Mouse (Mus musculus): ENCODE results near the gene Ppfia1.

Gene Ppfia1

GRCm38 (mm10) chr7:144516711-144517110, 36.8 kb downstream of the Ppfia1 start:
- in situ Hi-C loops (cut with MboI; ENCODE audit: low pct_unique_long_range_greater_than_20kb in 1 of 2, low sequenced_read_pairs in 2 of 2, unreplicated experiment in 1 of 2): no loop called here

DNA sequence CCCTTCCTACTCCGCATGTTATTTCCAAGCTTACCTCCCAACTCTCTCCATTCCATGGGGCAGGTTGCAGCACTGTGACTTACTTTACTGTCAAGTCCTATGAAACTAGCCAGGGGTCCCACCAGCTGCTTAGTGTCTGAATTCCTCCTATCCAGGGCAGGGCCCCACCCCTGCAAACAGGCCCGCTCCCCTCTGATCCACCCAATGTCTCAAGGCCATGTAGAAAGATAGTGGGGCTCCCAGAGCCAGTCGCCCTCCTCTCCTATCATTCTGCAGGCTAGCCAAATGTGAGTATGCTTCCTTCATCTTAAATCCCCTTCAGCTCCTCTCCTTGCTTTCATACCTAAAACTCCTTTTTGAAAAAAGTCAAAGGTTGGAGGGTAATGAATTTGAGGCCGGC, 44.4 kb downstream of the Ppfia1 start:
- in situ Hi-C loops (cut with MboI; ENCODE audit: low pct_unique_long_range_greater_than_20kb in 1 of 2, low sequenced_read_pairs in 2 of 2, unreplicated experiment in 1 of 2): no loop called here

- in situ Hi-C loops (cut with MboI; ENCODE audit: low pct_unique_long_range_greater_than_20kb in 1 of 2, low sequenced_read_pairs in 2 of 2, unreplicated experiment in 1 of 2): no loop called here
These were observed 46.7 kb downstream of the Ppfia1 start for GRCm38 (mm10) chr7:144506807-144507206.

GRCm38 (mm10) chr7:144503959-144504358, 49.6 kb downstream of the Ppfia1 start:
- in situ Hi-C loops (cut with MboI; ENCODE audit: low pct_unique_long_range_greater_than_20kb in 1 of 2, low sequenced_read_pairs in 2 of 2, unreplicated experiment in 1 of 2): no loop called here

GRCm38 (mm10) chr7:144492931-144493330, 60.6 kb downstream of the Ppfia1 start:
- in situ Hi-C loops (cut with MboI; ENCODE audit: low pct_unique_long_range_greater_than_20kb in 1 of 2, low sequenced_read_pairs in 2 of 2, unreplicated experiment in 1 of 2): no loop called here

DNA sequence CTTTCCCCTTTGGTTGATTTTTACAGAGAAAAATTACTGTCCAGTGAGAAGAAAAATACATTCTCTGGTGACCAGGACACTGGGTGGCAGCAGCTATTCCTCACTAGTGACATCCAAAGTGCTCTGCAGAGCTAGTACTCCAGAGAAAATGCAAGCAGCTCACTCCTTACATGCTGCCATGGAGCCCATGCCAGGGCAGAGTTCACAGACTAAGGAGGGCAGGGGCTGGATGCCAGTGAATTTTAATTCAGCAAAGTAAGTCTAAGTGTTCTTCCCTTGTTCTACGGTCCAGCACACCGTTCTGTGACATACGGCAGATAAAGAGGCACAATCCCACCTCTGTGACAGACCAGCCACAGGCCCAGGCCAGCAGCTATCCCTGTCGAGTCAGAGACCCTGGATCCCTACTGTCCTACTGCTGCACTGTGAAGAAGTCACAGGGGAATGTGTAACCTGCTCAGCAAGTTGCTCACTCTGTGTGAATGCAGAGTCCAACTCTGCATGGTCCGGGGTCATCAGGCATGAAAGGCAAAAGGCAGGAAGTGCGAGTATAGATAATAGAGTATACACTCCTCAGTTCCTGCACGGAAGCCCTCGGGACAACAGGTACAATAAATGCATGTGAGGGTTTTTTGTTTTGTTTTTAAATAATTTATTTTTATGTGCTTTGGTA, 63.2 kb downstream of the Ppfia1 start:
- in situ Hi-C loops (cut with MboI; ENCODE audit: low pct_unique_long_range_greater_than_20kb in 1 of 2, low sequenced_read_pairs in 2 of 2, unreplicated experiment in 1 of 2): no loop called here

- in situ Hi-C loops (cut with MboI; ENCODE audit: low pct_unique_long_range_greater_than_20kb in 1 of 2, low sequenced_read_pairs in 2 of 2, unreplicated experiment in 1 of 2): no loop called here
These were observed 64.3 kb downstream of the Ppfia1 start for GRCm38 (mm10) chr7:144489067-144489774.

DNA sequence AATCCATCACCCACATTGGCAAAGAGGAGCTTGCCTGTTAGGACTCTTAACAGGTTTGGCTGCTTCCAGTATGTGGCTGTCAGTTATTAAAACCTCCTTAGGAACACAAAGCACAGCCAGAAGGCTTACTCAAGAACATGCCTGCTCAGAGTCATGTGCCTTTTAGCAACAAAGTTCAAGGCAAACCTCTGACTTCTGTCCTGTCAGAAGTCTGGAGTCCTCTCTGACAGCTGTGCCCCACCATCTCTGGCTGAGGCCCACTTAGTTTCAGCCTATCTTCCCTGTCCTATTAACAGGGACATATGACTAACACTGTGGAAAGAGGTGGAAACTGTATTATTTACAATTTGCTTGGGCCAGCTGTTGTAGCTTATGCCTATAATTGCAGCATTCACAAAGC, 73.2 kb downstream of the Ppfia1 start:
- in situ Hi-C loops (cut with MboI; ENCODE audit: low pct_unique_long_range_greater_than_20kb in 1 of 2, low sequenced_read_pairs in 2 of 2, unreplicated experiment in 1 of 2): no loop called here

- in situ Hi-C loops (cut with MboI; ENCODE audit: low pct_unique_long_range_greater_than_20kb in 1 of 2, low sequenced_read_pairs in 2 of 2, unreplicated experiment in 1 of 2): no loop called here
These were observed 74.0 kb downstream of the Ppfia1 start for GRCm38 (mm10) chr7:144479569-144479968.

DNA sequence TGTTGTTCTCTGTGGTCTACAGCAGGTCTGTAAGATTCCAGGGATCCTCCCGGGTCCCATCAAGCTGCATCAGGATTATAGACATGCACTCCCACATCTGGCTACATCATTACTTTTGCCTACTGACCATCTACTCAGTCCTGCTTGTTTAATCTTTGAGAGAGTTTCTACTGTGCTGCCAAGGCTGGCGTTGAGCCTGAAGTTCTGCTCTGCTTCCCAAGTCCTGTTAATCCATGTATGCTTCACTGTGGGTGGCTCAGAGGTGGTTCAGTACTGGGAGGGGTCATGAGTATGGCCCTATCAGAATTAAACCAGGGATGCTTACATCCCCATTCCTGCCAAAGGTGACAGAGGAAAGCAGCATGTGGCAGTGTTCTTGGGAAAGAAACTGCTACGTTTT, 77.8 kb downstream of the Ppfia1 start:
- in situ Hi-C loops (cut with MboI; ENCODE audit: low pct_unique_long_range_greater_than_20kb in 1 of 2, low sequenced_read_pairs in 2 of 2, unreplicated experiment in 1 of 2): no loop called here

DNA sequence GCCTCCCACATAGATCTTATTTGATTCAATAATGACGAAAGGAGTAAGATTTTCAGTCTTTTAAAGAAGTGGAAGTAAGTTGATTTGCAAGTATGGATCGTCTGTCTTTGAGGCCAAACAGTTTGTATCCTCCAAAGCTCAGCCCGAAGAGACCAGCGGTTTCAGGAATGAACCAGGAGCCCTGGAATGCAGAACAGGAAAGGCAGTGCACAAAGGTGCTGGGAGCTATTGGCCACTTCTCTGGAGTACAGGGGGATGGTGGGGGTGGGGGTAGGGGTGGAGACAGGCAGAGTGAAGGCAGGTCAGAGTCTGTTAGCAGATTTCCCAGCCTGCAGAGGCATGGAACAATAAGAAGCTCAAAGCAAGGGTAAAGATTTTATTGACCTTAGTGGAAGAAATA, 80.0 kb downstream of the Ppfia1 start:
- in situ Hi-C loops (cut with MboI; ENCODE audit: low pct_unique_long_range_greater_than_20kb in 1 of 2, low sequenced_read_pairs in 2 of 2, unreplicated experiment in 1 of 2): no loop called here

- in situ Hi-C loops (cut with MboI; ENCODE audit: low pct_unique_long_range_greater_than_20kb in 1 of 2, low sequenced_read_pairs in 2 of 2, unreplicated experiment in 1 of 2): no loop called here
These were observed 82.4 kb downstream of the Ppfia1 start for GRCm38 (mm10) chr7:144471103-144471502.

DNA sequence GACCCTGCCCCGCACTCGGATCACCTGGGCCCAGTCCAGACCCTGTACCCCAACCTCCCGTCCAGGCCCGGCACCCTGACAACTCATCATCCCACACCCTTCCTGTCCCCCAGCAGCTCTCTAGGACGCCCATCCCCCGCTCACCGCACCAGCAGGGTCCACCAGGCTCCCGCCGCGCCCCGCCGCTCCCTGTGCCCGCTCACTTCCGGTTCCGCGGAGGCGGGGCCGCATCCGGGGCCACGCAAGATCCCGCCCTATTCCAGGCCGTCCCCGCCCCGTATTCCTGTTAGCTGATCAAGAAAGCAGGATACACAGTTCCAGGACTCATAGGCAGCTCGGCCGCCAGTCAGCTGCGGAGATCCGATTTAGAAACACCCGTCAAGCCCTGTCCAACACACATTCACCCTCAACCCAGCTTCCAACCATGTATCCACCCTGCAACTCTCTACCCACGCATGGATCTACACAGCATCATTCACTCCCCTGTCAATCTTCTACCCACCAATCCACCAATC, 82.9 kb downstream of the Ppfia1 start, which contains the start of gene Cttn:
TSS of gene Cttn (minus strand) at position 465 of the 515 bp plus-strand sequence.
- in situ Hi-C loops (cut with MboI; ENCODE audit: low pct_unique_long_range_greater_than_20kb in 1 of 2, low sequenced_read_pairs in 2 of 2, unreplicated experiment in 1 of 2): no loop called here

- in situ Hi-C loops (cut with MboI; ENCODE audit: low pct_unique_long_range_greater_than_20kb in 1 of 2, low sequenced_read_pairs in 2 of 2, unreplicated experiment in 1 of 2): no loop called here
These were observed 83.5 kb downstream of the Ppfia1 start for GRCm38 (mm10) chr7:144469908-144470544.

DNA sequence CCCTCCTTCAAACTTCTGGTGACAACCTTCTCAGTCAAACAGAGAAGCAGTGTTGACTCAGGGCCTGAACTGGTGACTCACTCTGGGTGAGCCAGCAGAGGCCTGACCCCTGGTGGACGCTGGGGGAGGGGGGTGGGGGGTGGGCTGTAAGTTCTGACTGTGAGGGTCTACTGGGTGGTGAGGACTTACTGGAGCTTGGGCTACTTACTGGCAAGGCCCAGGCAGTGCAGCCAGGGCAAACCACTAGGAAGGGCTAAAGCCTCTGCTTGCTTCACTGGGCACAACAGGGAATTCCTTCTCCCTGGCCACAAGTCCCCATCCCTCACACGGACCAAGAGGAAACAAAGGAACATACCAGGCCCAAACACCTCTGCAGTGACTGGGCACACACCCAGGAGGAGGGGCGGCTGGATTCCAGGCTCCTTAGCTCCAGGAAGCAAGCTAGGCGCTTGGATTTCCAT, 84.3 kb downstream of the Ppfia1 start:
- in situ Hi-C loops (cut with MboI; ENCODE audit: low pct_unique_long_range_greater_than_20kb in 1 of 2, low sequenced_read_pairs in 2 of 2, unreplicated experiment in 1 of 2): no loop called here

DNA sequence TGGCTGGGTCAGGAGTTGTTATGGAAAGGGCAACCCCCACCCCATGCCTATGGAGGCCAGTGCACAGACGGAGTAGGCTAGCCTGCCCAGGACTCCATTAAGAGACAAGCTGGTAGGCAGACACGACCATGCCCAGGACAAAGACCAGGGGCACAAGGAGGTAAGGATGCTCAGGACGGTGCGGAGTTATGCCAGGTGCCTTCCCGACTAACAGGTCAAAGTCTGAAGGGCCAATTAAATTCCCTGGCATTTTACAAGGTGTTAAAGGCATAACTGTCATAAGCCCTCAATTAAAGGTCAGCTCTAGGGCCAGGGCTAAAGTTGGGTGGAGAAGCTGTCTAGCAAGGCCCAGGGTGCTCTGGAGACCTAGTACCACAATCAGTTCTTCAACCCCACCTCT, 84.8 kb downstream of the Ppfia1 start:
- in situ Hi-C loops (cut with MboI; ENCODE audit: low pct_unique_long_range_greater_than_20kb in 1 of 2, low sequenced_read_pairs in 2 of 2, unreplicated experiment in 1 of 2): no loop called here

GRCm38 (mm10) chr7:144462577-144462976, 91.0 kb downstream of the Ppfia1 start:
- in situ Hi-C loops (cut with MboI; ENCODE audit: low pct_unique_long_range_greater_than_20kb in 1 of 2, low sequenced_read_pairs in 2 of 2, unreplicated experiment in 1 of 2): no loop called here

DNA sequence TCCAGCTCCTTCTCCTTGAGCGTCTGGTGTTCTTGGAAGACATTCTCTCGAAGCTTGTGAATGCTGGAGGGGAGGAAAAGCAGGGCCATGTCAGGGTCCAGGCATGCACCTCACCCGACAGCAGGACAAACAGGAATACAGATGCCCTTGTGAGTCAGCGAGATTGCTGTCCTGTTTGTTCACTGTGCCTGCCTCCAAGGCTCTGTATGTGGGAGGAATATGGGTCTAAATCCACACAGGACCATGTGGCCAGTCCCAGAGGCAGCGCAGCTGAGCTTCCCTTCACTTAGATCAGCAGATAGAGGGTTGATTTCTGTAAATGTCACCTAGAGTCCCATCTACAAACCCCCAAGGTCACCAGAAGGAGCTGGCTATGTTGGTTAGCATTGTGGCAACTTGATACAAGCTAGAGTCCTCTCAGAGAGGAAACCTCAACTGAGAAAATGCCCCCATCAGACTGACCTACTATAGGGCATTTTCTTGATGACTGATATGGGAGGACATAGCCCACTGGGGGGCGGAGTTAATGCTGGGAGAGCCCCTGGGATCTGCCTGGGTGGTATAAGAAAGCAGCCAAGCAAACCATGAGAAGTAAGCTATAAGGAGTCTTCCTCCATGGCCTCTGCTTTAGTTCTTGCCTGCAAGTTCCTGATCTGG, 92.2 kb downstream of the Ppfia1 start:
- in situ Hi-C loops (cut with MboI; ENCODE audit: low pct_unique_long_range_greater_than_20kb in 1 of 2, low sequenced_read_pairs in 2 of 2, unreplicated experiment in 1 of 2): no loop called here

DNA sequence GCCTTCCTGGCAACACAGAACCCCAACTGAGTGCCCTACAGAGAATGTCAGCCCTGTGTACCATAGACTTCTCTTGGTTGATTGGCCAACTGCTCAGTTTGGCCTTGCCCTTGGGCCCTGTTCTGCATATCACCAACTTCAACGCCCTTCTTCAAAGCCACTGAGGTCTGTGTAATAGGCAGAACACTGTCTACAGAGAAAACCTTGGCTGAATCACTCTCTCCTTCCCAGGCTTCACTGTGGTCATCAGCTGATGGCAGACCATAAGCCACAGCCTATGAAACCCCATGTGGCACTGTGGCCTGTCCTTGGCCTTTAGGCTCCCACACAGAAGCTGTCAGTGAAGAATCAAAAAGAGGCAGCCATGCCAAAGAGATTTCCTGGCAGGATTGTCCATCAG, 94.6 kb downstream of the Ppfia1 start:
- in situ Hi-C loops (cut with MboI; ENCODE audit: low pct_unique_long_range_greater_than_20kb in 1 of 2, low sequenced_read_pairs in 2 of 2, unreplicated experiment in 1 of 2): no loop called here
